Mouse (Mus musculus) Patski (cell line): Measurements from ENCODE around the gene Platr25. TPM values are rescaled to one million over a fixed set of nuclear protein-coding genes. Genes with fewer than 3 reads are reported as not detected.
"Not testable (repeated sequence)": the region's sequence is repeated elsewhere in the genome, so short reads cannot be mapped to it uniquely, and the experiment has no call there.

Source experiments
- ATAC-seq: fragments of 100-300 bp; one replicate; pipeline ENCODE4 v1.8.0; 2021
- CTCF ChIA-PET: fragments of 350-600 bp; sonication (Branson Sonifier 250); formaldehyde crosslinking; loops from one replicate; lab custom pipeline; 2022; ENCODE audit warnings: inconsistent platforms; lab: Charles Lee
- POLR2A ChIA-PET: fragments of 350-600 bp; sonication (Branson Sonifier 250); formaldehyde crosslinking; loops from one replicate; lab custom pipeline; 2022; ENCODE audit warnings: antibody characterized with exemption, inconsistent platforms; lab: Charles Lee
- DNase-seq: peaks from one replicate; pipeline ENCODE4 v3.0.0-alpha.2; 2011; ENCODE audit warnings: low read depth, low spot score
- H3K27me3 ChIP-seq: fragments of 371-371 bp; one replicate; pipeline ENCODE4 v1.5.1; 2021
- CTCF ChIP-seq: fragments of 100-300 bp; IDR thresholded peaks from one replicate; pipeline ENCODE4 v1.5.1; 2021
- in situ Hi-C: fragments of 300-500 bp; cut with MboI; formaldehyde crosslinking; loops from 3 replicates; pipeline ENCODE4 v1.11.1; 2018; ENCODE audit warnings: low pct_unique_long_range_greater_than_20kb, mixed read lengths
- polyA plus RNA-seq: library from polyadenylated mRNA; unstranded; gene quantifications from one replicate; pipeline ENCODE4 v1.2.3, GENCODE M21; 2021

The Platr25 gene
- polyA plus RNA-seq, 1 experiment from 2014 or later = 8.1 TPM

GRCm38 (mm10) chr13:62627071-62627470 lies 133.4 kb downstream of the Platr25 start:
- ATAC-seq, POLR2A ChIA-PET, H3K27me3 ChIP-seq, DNase-seq: not testable (repeated sequence)
- peak; percentile 53 for TF ChIP-seq CTCF
- CTCF ChIA-PET = interaction anchor here (1.0 to 4.1 kb wide), 3 partner anchors 191 to 229 kb away, joined by 3 to 18 read pairs (median 5); no protein-coding TSS in a partner anchor
- in situ Hi-C loops = loop anchor here (10.0 kb wide), 1 partner anchor 238 kb away; no protein-coding TSS in a partner anchor

- POLR2A ChIA-PET, ATAC-seq, CTCF ChIA-PET, DNase-seq, H3K27me3 ChIP-seq: not testable (repeated sequence)
- in situ Hi-C loops = loop anchor here (10.0 kb wide), 1 partner anchor 241 kb away; no protein-coding TSS in a partner anchor
Observed at GRCm38 (mm10) chr13:62624277-62624665, 136.2 kb downstream of the Platr25 start.

DNA sequence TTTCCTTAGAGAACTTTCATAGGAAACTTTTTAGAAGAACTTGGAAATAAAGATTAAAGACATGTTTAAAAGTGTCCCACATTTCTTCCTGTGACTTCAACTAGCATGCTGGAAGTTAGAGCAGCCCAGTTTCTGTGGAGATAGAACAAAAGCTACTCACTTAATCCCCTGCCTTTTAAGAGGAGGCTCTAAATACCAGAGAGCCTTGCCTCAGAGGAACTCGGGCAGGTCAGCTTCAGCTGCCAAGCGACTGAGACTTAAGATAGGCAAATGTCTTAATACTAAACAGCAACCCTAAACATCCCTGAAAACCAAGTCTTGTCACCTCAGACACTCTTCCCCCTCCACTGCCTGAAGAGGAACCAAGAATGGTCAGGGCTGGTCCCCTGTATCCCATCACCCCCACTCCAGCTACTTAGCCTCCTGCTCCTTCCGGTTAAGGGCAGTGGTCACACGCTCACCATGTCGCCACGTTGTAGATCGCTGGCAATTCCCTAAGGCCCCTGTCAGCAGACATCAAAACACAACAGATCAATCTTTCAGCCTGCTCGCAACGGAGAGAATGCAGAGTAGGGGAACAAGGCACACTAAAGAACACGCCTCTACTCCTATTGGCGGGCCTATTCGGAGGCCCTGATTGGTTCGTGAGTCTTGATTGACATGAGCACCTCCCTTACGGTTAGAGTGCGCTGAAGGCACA lies 136.8 kb downstream of the Platr25 start, which contains the start of gene 6720489N17Rik:
6720489N17Rik (minus strand) TSS at position 606 of the 700 bp plus-strand sequence.
- CTCF ChIA-PET, POLR2A ChIA-PET: not testable (repeated sequence)
- peak; percentile 100 for ATAC-seq

More for the DNA sequence above, 136.8 kb downstream of the Platr25 start, which contains the start of gene 6720489N17Rik:
- in situ Hi-C loops = loop anchor here (10.0 kb wide), 1 partner anchor 241 kb away; no protein-coding TSS in a partner anchor
- H3K27me3 ChIP-seq = not testable (repeated sequence)
- peak; percentile 6 for DNase-seq

Other genes with a start within 250 kb of the Platr25 start
- 0.95 TPM for gene Zfp935, start 202.2 kb downstream of the Platr25 start, polyA plus RNA-seq
- 4.9 TPM for gene Zfp934, start 189.5 kb downstream of the Platr25 start, polyA plus RNA-seq
- 0.28 TPM for gene 6720489N17Rik, start 136.5 kb downstream of the Platr25 start, polyA plus RNA-seq
- gene Gm5141, start 25.1 kb upstream of the Platr25 start, polyA plus RNA-seq = 2.5 TPM
- 0.32 TPM for gene Fbp2, start 97.7 kb upstream of the Platr25 start, polyA plus RNA-seq
- gene Fbp1, start 127.6 kb upstream of the Platr25 start, polyA plus RNA-seq = not detected
- 98.5 TPM for gene 2010111I01Rik, start 204.2 kb upstream of the Platr25 start, polyA plus RNA-seq